ENCODE assay signal across 20 mouse cellular contexts in genomic region chr9:120343123-120343790, GRCm38 (mm10). TPM values are rescaled to one million over a fixed set of nuclear protein-coding genes. Genes with fewer than 3 reads are reported as not detected.
DNase-seq lines count a peak whose midpoint lies in the region; ATAC-seq and TF ChIP-seq lines count a peak whose summit lies in the region.
"Had no signal": no experiment of that assay in that cellular context is flagged by ENCODE, and none has a peak within 500 bp of the region (broad histone marks: within the 10 kb centered on the region; RNA-seq: fewer than 3 reads in every experiment).

No protein-coding gene starts in this region.

- no peak overlapping the region for H3K4me3 ChIP-seq in midbrain, embryonic 10.5 days
- H3K4me3 ChIP-seq in midbrain, embryonic 11.5 days (ENCODE audit: low read depth, low read length) = no peak overlapping the region
- no peak overlapping the region for H3K4me3 ChIP-seq in limb, embryonic 14.5 days (replicated peaks; ENCODE audit: low read length)
- H3K4me3 ChIP-seq in neural tube, embryonic 15.5 days (replicated peaks) = no peak overlapping the region
- H3K4me3 ChIP-seq: embryonic facial prominence, embryonic 13.5 days; heart, embryonic 10.5 days; limb, embryonic 15.5 days; liver, embryonic 15.5 days had no signal

- WGBS in midbrain, embryonic 10.5 days = 49% methylated on average over 4 of the region's 4 CpGs
- 36% methylated on average over 4 of the region's 4 CpGs for WGBS in midbrain, embryonic 11.5 days
- 24% methylated on average over 4 of the region's 4 CpGs for WGBS in limb, embryonic 14.5 days
- 42% methylated on average over 4 of the region's 4 CpGs for WGBS in neural tube, embryonic 15.5 days

- intact Hi-C loops in heart, postnatal 14 days (cut with DNase I) = no loop called here

- H3K4me2 ChIP-seq in midbrain, embryonic 11.5 days = no peak overlapping the region
- no peak overlapping the region for H3K4me2 ChIP-seq in limb, embryonic 14.5 days (replicated peaks; ENCODE audit: low read depth, low read length, severe bottlenecking)
- no peak overlapping the region for H3K4me2 ChIP-seq in neural tube, embryonic 15.5 days
- H3K4me2 ChIP-seq: embryonic facial prominence, embryonic 13.5 days; limb, embryonic 15.5 days; liver, embryonic 15.5 days had no signal

- ATAC-seq in midbrain, embryonic 11.5 days (ENCODE audit: low FRiP score) = no peak
- no peak for ATAC-seq in limb, embryonic 14.5 days (ENCODE audit: low FRiP score, low read depth)
- ATAC-seq in neural tube, embryonic 15.5 days (ENCODE audit: low FRiP score) = no peak

- peak overlapping the region; percentile 61; the same call in 1 of the 2 replicates for H3K27ac ChIP-seq in midbrain, embryonic 10.5 days (replicated peaks)
- no peak overlapping the region for H3K27ac ChIP-seq in midbrain, embryonic 11.5 days (ENCODE audit: low read depth, low read length)
- no peak overlapping the region for H3K27ac ChIP-seq in limb, embryonic 14.5 days (replicated peaks; ENCODE audit: low read depth, low read length)
- H3K27ac ChIP-seq in neural tube, embryonic 15.5 days (replicated peaks) = 0 out of 2 replicates have a peak overlapping the region, but pooled peaks have one; percentile 42
- H3K27ac ChIP-seq: embryonic facial prominence, embryonic 13.5 days; heart, embryonic 10.5 days; limb, embryonic 15.5 days; liver, embryonic 15.5 days; macrophage; stomach, postnatal 0 days had no signal

- no peaks in the 10 kb centered on the region for H3K27me3 ChIP-seq in midbrain, embryonic 10.5 days (ENCODE audit: low read depth, poor library complexity, severe bottlenecking)
- H3K27me3 ChIP-seq in midbrain, embryonic 11.5 days (ENCODE audit: control insufficient read depth, insufficient read depth, low read length) = no peaks in the 10 kb centered on the region
- H3K27me3 ChIP-seq in limb, embryonic 14.5 days (ENCODE audit: control insufficient read depth, insufficient read depth, low read length) = no peaks in the 10 kb centered on the region
- H3K27me3 ChIP-seq in neural tube, embryonic 15.5 days (replicated peaks) = no peaks in the 10 kb centered on the region
- H3K27me3 ChIP-seq: embryonic facial prominence, embryonic 13.5 days; limb, embryonic 15.5 days; liver, embryonic 15.5 days had no signal

- no peaks in the 10 kb centered on the region for H3K9me3 ChIP-seq in midbrain, embryonic 10.5 days (replicated peaks)
- H3K9me3 ChIP-seq in midbrain, embryonic 11.5 days (ENCODE audit: control insufficient read depth, low read length) = no peaks in the 10 kb centered on the region
- no peaks in the 10 kb centered on the region for H3K9me3 ChIP-seq in limb, embryonic 14.5 days (ENCODE audit: control insufficient read depth, low read length)
- H3K9me3 ChIP-seq in neural tube, embryonic 15.5 days (replicated peaks) = no peaks in the 10 kb centered on the region
- H3K9me3 ChIP-seq: embryonic facial prominence, embryonic 13.5 days; heart, embryonic 10.5 days; limb, embryonic 15.5 days; liver, embryonic 15.5 days had no signal

- H3K36me3 ChIP-seq in midbrain, embryonic 10.5 days = no peaks in the 10 kb centered on the region
- H3K36me3 ChIP-seq in midbrain, embryonic 11.5 days (ENCODE audit: control insufficient read depth, insufficient read depth, low read length) = no peaks in the 10 kb centered on the region
- no peaks in the 10 kb centered on the region for H3K36me3 ChIP-seq in limb, embryonic 14.5 days (ENCODE audit: control insufficient read depth, insufficient read depth, low read length)
- H3K36me3 ChIP-seq in neural tube, embryonic 15.5 days = no peaks in the 10 kb centered on the region
- H3K36me3 ChIP-seq: embryonic facial prominence, embryonic 13.5 days; heart, embryonic 10.5 days; limb, embryonic 15.5 days; liver, embryonic 15.5 days had no signal

- no peak for TF ChIP-seq POLR2A in limb, embryonic 14.5 days (IDR thresholded peaks at IDR 0.05; ENCODE audit: borderline replicate concordance, extremely low read depth, insufficient read depth, insufficient read length)

- H3K4me1 ChIP-seq in midbrain, embryonic 10.5 days = peaks cover 32% of the 10 kb centered on the region
- H3K4me1 ChIP-seq in midbrain, embryonic 11.5 days (ENCODE audit: control insufficient read depth, insufficient read depth, low read length) = peaks cover 7% of the 10 kb centered on the region
- peaks cover 8% of the 10 kb centered on the region for H3K4me1 ChIP-seq in limb, embryonic 14.5 days (ENCODE audit: control insufficient read depth, insufficient read depth, low read length)
- peaks cover 27% of the 10 kb centered on the region for H3K4me1 ChIP-seq in neural tube, embryonic 15.5 days
- H3K4me1 ChIP-seq: liver, embryonic 15.5 days had no signal

- peak; percentile 88 for DNase-seq in heart, adult 11 months
- DNase-seq in heart, postnatal 14 days = no peak
- no peak for DNase-seq in midbrain, embryonic 10.5 days (ENCODE audit: low spot score)
- no peak for DNase-seq in midbrain, embryonic 11.5 days (ENCODE audit: low spot score, missing footprints)
- peak; percentile 12 for DNase-seq in limb, embryonic 14.5 days (ENCODE audit: low spot score)
- no peak for DNase-seq in kidney, postnatal 14 days
- DNase-seq in yolk sac, embryonic 10.5 days (ENCODE audit: low spot score) = no peak
- DNase-seq: adrenal gland, adult 2 months; cerebellum, postnatal 14 days; gastrocnemius, postnatal 25 days; kidney, adult 2 months; kidney, postnatal 10 days; right cerebral cortex, adult 18-20 months had no signal

- no peak overlapping the region for H3K9ac ChIP-seq in midbrain, embryonic 11.5 days (ENCODE audit: low read length)
- H3K9ac ChIP-seq in limb, embryonic 14.5 days (ENCODE audit: low read depth, low read length, severe bottlenecking) = peak overlapping the region; percentile 21; the same call in 1 of the 2 replicates
- H3K9ac ChIP-seq in neural tube, embryonic 15.5 days (replicated peaks) = no peak overlapping the region
- H3K9ac ChIP-seq: embryonic facial prominence, embryonic 13.5 days; limb, embryonic 15.5 days; liver, embryonic 15.5 days had no signal

RNA-seq across cellular contexts. Expression of gene Myrip, which starts 41.9 kb away (rescaled TPM):
- total RNA-seq in heart, postnatal 14 days (2021) = 1 to 10 TPM; 4.3 to 4.7 TPM
- polyA plus RNA-seq in midbrain, embryonic 10.5 days (2016; fragmentation: Nextera tagmentation; extraction: Ambion mirVana) = 0.43 and 0.79 TPM in 2 replicates
- 0.94 and 1.6 TPM in 2 replicates for polyA plus RNA-seq in midbrain, embryonic 11.5 days (2014; fragmentation: Nextera tagmentation; extraction: Ambion mirVana)
- polyA plus RNA-seq in limb, embryonic 14.5 days (2012; rRNA removed) = 0.73 and 0.82 TPM in 2 replicates
- polyA plus RNA-seq in limb, embryonic 14.5 days (2014; fragmentation: Nextera tagmentation; extraction: Ambion mirVana) = 0.37 and 0.50 TPM in 2 replicates
- 8.5 and 10.0 TPM in 2 replicates for polyA plus RNA-seq in neural tube, embryonic 15.5 days (2015; fragmentation: Nextera tagmentation; extraction: Ambion mirVana)
- polyA plus RNA-seq: macrophage had no signal

Comparison
In these comparisons a context has a peak if more than half of its experiments do, and no peak if none do; other contexts are left out.
1. DNase-seq: peak in heart, adult 11 months (single experiment) and limb, embryonic 14.5 days (single experiment); none in heart, postnatal 14 days (0 of 2), midbrain, embryonic 10.5 days (single experiment), midbrain, embryonic 11.5 days (single experiment), kidney, postnatal 14 days (single experiment) and yolk sac, embryonic 10.5 days (single experiment).
2. H3K27ac ChIP-seq: peak in midbrain, embryonic 10.5 days (single experiment) and neural tube, embryonic 15.5 days (single experiment); none in midbrain, embryonic 11.5 days (single experiment) and limb, embryonic 14.5 days (single experiment).